Mouse (Mus musculus): ENCODE measurements around the gene Dlgap1.

GRCm38 (mm10) chr17:70446451-70446850, 477.6 kb downstream of the Dlgap1 start:
- TF ChIP-seq POLR2A (IDR thresholded peaks at IDR 0.05; ENCODE audit: insufficient read depth, low read depth, low read length) (no peak), CTCF (IDR thresholded peaks at IDR 0.05) (no peak)

Measured in heart, adult 2 months (tissue).